Mouse (Mus musculus): ENCODE results near the gene Ltf. TPM values are rescaled to one million over a fixed set of nuclear protein-coding genes. Genes with fewer than 3 reads are reported as not detected.

The Ltf gene
- polyA plus RNA-seq, 1 experiment: 3.6 TPM

DNA sequence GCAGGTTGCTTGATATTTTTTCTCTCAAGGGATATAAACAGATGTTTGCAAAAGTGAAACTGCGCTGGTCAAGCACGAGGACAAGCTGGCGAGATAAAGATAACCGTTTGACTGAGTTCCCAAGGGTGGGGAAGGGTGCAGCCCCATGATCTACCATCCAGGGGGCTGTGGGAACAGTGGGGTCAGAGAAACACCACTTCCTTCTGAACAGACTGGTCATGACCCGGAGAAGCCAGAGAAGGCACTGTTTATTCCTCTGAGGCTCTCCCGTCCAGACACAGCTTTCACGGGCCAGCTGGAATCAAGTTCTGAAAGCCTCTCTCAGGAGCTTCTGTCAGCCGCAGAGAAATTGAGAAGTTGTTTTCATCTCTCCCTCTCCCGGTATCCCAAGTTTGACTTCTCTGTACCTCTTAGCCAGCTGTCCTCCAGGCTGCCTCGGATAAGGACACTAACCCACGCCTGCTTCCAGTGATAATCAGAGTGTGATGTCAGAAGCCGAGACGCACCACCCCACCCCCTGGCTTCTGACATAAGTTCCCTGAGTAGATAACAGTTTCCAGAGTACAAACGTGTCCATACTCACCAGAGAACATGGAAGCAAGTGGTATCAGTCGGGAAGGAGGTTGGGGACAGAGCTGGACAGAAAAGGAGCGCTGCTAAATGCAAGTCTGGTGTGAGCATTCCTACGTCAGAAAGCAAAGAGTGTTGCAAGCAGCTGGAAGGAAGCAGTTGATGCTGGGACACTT is 37.9 kb downstream of the Ltf start, which contains the start of gene Ccrl2:
Ccrl2 (minus strand) TSS at position 722 of the 746 bp plus-strand sequence.
- Histone ChIP-seq H3K4me1 (ENCODE audit: control insufficient read depth, insufficient read depth, low read length) (peaks cover 25% of the 10 kb centered on the region), H3K27ac (ENCODE audit: insufficient read depth, low read depth, low read length) (peak within 1 kb of the TSS; percentile 4), H3K4me3 (ENCODE audit: insufficient read depth, low read length) (peak within 1 kb of the TSS; percentile 79)
- no peak for TF ChIP-seq POLR2A (IDR thresholded peaks at IDR 0.05; ENCODE audit: borderline replicate concordance, low read depth, low read length)
- no peak for TF ChIP-seq CTCF (IDR thresholded peaks at IDR 0.05; ENCODE audit: low read depth, low read length)

- no peak overlapping the region; the same call in 1 of the 2 replicates for H3K27ac ChIP-seq (ENCODE audit: insufficient read depth, low read depth, low read length)
- TF ChIP-seq POLR2A (IDR thresholded peaks at IDR 0.05; ENCODE audit: borderline replicate concordance, low read depth, low read length): no peak
- peaks cover 31% of the 10 kb centered on the region for H3K4me1 ChIP-seq (ENCODE audit: control insufficient read depth, insufficient read depth, low read length)
- H3K4me3 ChIP-seq (ENCODE audit: insufficient read depth, low read length): peak overlapping the region; percentile 79
Observed at GRCm38 (mm10) chr9:111057544-111058370, 38.7 kb downstream of the Ltf start.

GRCm38 (mm10) chr9:111058943-111059556 is 40.0 kb downstream of the Ltf start:
- H3K4me3 ChIP-seq (ENCODE audit: insufficient read depth, low read length): no peak overlapping the region; the same call in 1 of the 2 replicates

DNA sequence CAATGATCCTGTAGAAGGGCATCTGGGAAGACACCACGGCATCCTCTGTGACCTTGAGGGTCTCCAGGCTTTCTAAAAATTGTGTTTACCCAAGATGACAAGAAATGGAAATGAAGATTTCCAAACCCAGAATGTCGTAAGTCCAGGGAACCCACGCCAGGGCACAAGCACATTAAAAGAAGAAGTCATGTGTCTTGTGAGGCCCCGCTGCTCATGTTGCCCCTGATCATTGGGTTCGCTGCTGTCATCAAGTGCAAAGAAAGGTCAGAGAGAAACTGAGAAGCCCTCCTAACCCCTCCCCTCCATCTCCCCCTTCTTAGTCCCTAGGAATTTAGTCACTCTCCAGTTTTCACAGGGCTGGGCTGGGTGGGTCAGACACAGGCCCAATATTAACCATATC is 43.8 kb downstream of the Ltf start:
- Histone ChIP-seq H3K4me3 (ENCODE audit: insufficient read depth, low read length) (no peak overlapping the region), H3K4me1 (ENCODE audit: control insufficient read depth, insufficient read depth, low read length) (peaks cover 30% of the 10 kb centered on the region), H3K27ac (ENCODE audit: insufficient read depth, low read depth, low read length) (no peak overlapping the region; the same call in 1 of the 2 replicates)
- TF ChIP-seq POLR2A (IDR thresholded peaks at IDR 0.05; ENCODE audit: borderline replicate concordance, low read depth, low read length): no peak
- TF ChIP-seq CTCF (IDR thresholded peaks at IDR 0.05; ENCODE audit: low read depth, low read length): no peak

More at GRCm38 (mm10) chr9:111058943-111059556, 40.0 kb downstream of the Ltf start:
- H3K27ac ChIP-seq (ENCODE audit: insufficient read depth, low read depth, low read length): peak overlapping the region; percentile 70
- TF ChIP-seq CTCF (IDR thresholded peaks at IDR 0.05; ENCODE audit: low read depth, low read length) (no peak), POLR2A (IDR thresholded peaks at IDR 0.05; ENCODE audit: borderline replicate concordance, low read depth, low read length) (no peak)
- H3K4me1 ChIP-seq (ENCODE audit: control insufficient read depth, insufficient read depth, low read length): peaks cover 40% of the 10 kb centered on the region

DNA sequence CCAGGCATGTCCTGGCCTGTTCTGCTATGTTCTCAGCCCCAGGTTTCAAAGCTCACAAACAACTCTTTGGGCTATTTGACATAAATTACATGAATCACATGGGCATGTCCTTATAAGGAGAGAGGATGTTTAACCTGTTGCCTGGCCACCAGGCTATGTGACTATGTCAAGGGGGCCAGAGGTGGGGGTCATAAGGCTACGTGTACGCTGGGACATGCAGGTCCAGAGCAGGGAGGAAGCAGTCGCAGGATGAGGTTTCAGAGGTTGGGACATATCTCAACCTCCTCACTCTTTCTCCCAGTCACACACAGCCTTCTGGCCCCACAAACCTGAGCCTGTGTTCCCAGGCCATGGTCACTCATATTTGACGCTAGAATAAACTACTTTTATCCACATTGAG is 48.0 kb downstream of the Ltf start:
- H3K27ac ChIP-seq (ENCODE audit: insufficient read depth, low read depth, low read length): no peak overlapping the region
- TF ChIP-seq CTCF (IDR thresholded peaks at IDR 0.05; ENCODE audit: low read depth, low read length) (no peak), POLR2A (IDR thresholded peaks at IDR 0.05; ENCODE audit: borderline replicate concordance, low read depth, low read length) (no peak)
- no peak overlapping the region for H3K4me3 ChIP-seq (ENCODE audit: insufficient read depth, low read length)
- H3K4me1 ChIP-seq (ENCODE audit: control insufficient read depth, insufficient read depth, low read length): peaks cover 20% of the 10 kb centered on the region

DNA sequence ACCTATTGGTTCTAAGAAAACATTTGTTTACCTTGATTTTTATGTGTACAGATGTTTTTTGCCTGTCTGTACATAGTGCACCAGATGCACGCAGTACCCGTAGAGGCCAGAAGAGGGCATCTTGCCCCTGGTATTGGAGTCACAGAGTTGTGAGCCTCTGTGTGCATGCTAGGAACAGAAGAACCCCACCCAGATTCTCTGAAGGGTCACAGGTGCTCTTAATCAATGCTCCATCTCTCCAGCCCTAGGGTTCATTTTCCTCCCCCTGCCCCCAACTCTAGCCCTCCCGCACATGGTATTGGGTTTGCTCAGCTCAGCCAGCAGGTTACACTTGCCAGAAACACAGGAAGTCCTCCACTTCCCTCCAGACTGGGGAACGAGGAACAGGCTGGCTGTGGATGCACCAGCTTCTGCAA is 51.5 kb downstream of the Ltf start:
- no peak overlapping the region for H3K27ac ChIP-seq (ENCODE audit: insufficient read depth, low read depth, low read length)
- peaks cover 12% of the 10 kb centered on the region for H3K4me1 ChIP-seq (ENCODE audit: control insufficient read depth, insufficient read depth, low read length)
- H3K4me3 ChIP-seq (ENCODE audit: insufficient read depth, low read length): 0 out of 2 replicates have a peak overlapping the region, but pooled peaks have one; percentile 15
- peak; percentile 97 for TF ChIP-seq CTCF (IDR thresholded peaks at IDR 0.05; ENCODE audit: low read depth, low read length)
- TF ChIP-seq POLR2A (IDR thresholded peaks at IDR 0.05; ENCODE audit: borderline replicate concordance, low read depth, low read length): no peak

DNA sequence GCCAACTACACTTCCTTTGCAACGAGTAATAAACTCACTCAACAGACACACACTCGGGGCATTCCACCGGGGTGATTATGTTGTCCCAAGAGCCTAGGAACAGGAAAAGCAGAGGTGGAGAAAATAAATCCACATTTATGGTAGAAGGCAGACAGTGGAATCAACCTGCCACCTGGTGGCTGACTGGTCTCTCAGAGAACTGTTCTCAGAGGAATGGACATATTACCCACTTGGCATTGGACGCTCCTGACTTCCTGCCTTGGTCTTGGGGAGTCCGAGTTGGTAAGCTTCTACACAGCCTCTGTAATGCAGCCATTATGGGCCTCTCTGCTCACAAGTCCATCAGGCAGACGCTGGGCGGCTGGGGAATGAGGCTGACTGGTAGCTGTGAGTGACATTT is 53.1 kb downstream of the Ltf start:
- Histone ChIP-seq H3K4me1 (ENCODE audit: control insufficient read depth, insufficient read depth, low read length) (peaks cover 12% of the 10 kb centered on the region), H3K27ac (ENCODE audit: insufficient read depth, low read depth, low read length) (no peak overlapping the region), H3K4me3 (ENCODE audit: insufficient read depth, low read length) (no peak overlapping the region)
- TF ChIP-seq POLR2A (IDR thresholded peaks at IDR 0.05; ENCODE audit: borderline replicate concordance, low read depth, low read length) (no peak), CTCF (IDR thresholded peaks at IDR 0.05; ENCODE audit: low read depth, low read length) (no peak)

- no peak overlapping the region for H3K27ac ChIP-seq (ENCODE audit: insufficient read depth, low read depth, low read length)
- TF ChIP-seq CTCF (IDR thresholded peaks at IDR 0.05; ENCODE audit: low read depth, low read length) (no peak), POLR2A (IDR thresholded peaks at IDR 0.05; ENCODE audit: borderline replicate concordance, low read depth, low read length) (no peak)
Observed at GRCm38 (mm10) chr9:111072971-111073370, 53.9 kb downstream of the Ltf start.

GRCm38 (mm10) chr9:111077745-111078144 is 58.7 kb downstream of the Ltf start:
- no peak overlapping the region for H3K4me3 ChIP-seq (ENCODE audit: insufficient read depth, low read length)
- H3K4me1 ChIP-seq (ENCODE audit: control insufficient read depth, insufficient read depth, low read length): peaks cover 13% of the 10 kb centered on the region
- H3K27ac ChIP-seq (ENCODE audit: insufficient read depth, low read depth, low read length): no peak overlapping the region
- no peak for TF ChIP-seq POLR2A (IDR thresholded peaks at IDR 0.05; ENCODE audit: borderline replicate concordance, low read depth, low read length)
- TF ChIP-seq CTCF (IDR thresholded peaks at IDR 0.05; ENCODE audit: low read depth, low read length): no peak

More at GRCm38 (mm10) chr9:111072971-111073370, 53.9 kb downstream of the Ltf start:
- Histone ChIP-seq H3K4me1 (ENCODE audit: control insufficient read depth, insufficient read depth, low read length) (peaks cover 12% of the 10 kb centered on the region), H3K4me3 (ENCODE audit: insufficient read depth, low read length) (no peak overlapping the region)
